Mouse (Mus musculus) mesoderm, embryonic 11.5 days (tissue): ENCODE measurements around the gene Crat.

Experiments used
- DNase-seq: peaks from one replicate; pipeline ENCODE4 v3.0.0-alpha.2; 2012; ENCODE audit warnings: low read depth, low spot score

Gene Crat

GRCm38 (mm10) chr2:30366203-30366602, 49.4 kb downstream of the Crat start:
- DNase-seq: no peak

- DNase-seq: no peak
Observed at GRCm38 (mm10) chr2:30365281-30366069, 50.1 kb downstream of the Crat start.

- DNase-seq: peak; percentile 100
Observed at GRCm38 (mm10) chr2:30363773-30364650, 51.6 kb downstream of the Crat start, which contains the start of gene Miga2. Gene Miga2, plus strand, starts transcription at chr2:30364233.

- no peak for DNase-seq
Observed at GRCm38 (mm10) chr2:30362865-30363264, 52.7 kb downstream of the Crat start.

- DNase-seq: no peak
Observed at GRCm38 (mm10) chr2:30360626-30361025, 55.0 kb downstream of the Crat start.

- DNase-seq: peak; percentile 80
Observed at GRCm38 (mm10) chr2:30358533-30359531, 56.8 kb downstream of the Crat start, which contains the start of gene Sh3glb2. Gene Sh3glb2, minus strand, starts transcription at chr2:30359337.

GRCm38 (mm10) chr2:30357552-30358510, 57.8 kb downstream of the Crat start:
- DNase-seq: peak; percentile 28

GRCm38 (mm10) chr2:30356906-30357305, 58.7 kb downstream of the Crat start:
- DNase-seq: no peak

- DNase-seq: no peak
Observed at GRCm38 (mm10) chr2:30356266-30356665, 59.3 kb downstream of the Crat start.

- DNase-seq: no peak
Observed at GRCm38 (mm10) chr2:30355861-30356260, 59.8 kb downstream of the Crat start.

- DNase-seq: no peak
Observed at GRCm38 (mm10) chr2:30351149-30351548, 64.5 kb downstream of the Crat start.
